In genomic region chr8:46546431-46547176, GRCm38 (mm10) we compare ENCODE assay signal across 8 mouse cellular contexts. TPM values are rescaled to one million over a fixed set of nuclear protein-coding genes. Genes with fewer than 3 reads are reported as not detected.
DNase-seq lines count a peak whose midpoint lies in the region; ATAC-seq and TF ChIP-seq lines count a peak whose summit lies in the region.

No protein-coding gene starts in this region.

- H3K27ac ChIP-seq in intestine, embryonic 15.5 days, result no peak overlapping the region
- H3K27ac ChIP-seq in intestine, postnatal 0 days (ENCODE audit: low read depth, low read length), result no peak overlapping the region
- H3K27ac ChIP-seq in hindbrain, embryonic 14.5 days, result no peak overlapping the region

- H3K9me3 ChIP-seq in intestine, embryonic 15.5 days, result no peaks in the 10 kb centered on the region
- H3K9me3 ChIP-seq in intestine, postnatal 0 days (ENCODE audit: control insufficient read depth), result no peaks in the 10 kb centered on the region
- H3K9me3 ChIP-seq in hindbrain, embryonic 14.5 days (ENCODE audit: control insufficient read depth, low read length), result no peaks in the 10 kb centered on the region

- no peaks in the 10 kb centered on the region for H3K27me3 ChIP-seq in intestine, embryonic 15.5 days (replicated peaks)
- no peaks in the 10 kb centered on the region for H3K27me3 ChIP-seq in intestine, postnatal 0 days (replicated peaks; ENCODE audit: control insufficient read depth, insufficient read depth, low read length)
- H3K27me3 ChIP-seq in hindbrain, embryonic 14.5 days (ENCODE audit: control insufficient read depth, insufficient read depth, low read length), result no peaks in the 10 kb centered on the region

- H3K36me3 ChIP-seq in intestine, embryonic 15.5 days, result no peaks in the 10 kb centered on the region
- no peaks in the 10 kb centered on the region for H3K36me3 ChIP-seq in intestine, postnatal 0 days (ENCODE audit: control insufficient read depth, insufficient read depth)
- no peaks in the 10 kb centered on the region for H3K36me3 ChIP-seq in hindbrain, embryonic 14.5 days (replicated peaks; ENCODE audit: control insufficient read depth, insufficient read depth)

- peak; percentile 22; the same call in 1 of the 2 replicates for ATAC-seq in intestine, embryonic 15.5 days
- no peak for ATAC-seq in intestine, postnatal 0 days
- no peak for ATAC-seq in hindbrain, embryonic 14.5 days (ENCODE audit: low FRiP score)

- DNase-seq in adrenal gland, postnatal 4 days (ENCODE audit: low spot score in 2 of 2), result peak; percentile 22 to 26
- DNase-seq in kidney, adult 11 months, result peak; percentile 87
- peak; percentile 38 for DNase-seq in lung, postnatal 36 days
- DNase-seq in thymus, postnatal 4 days, result no peak
- no peak for DNase-seq in hindbrain, embryonic 14.5 days (ENCODE audit: low spot score)
- DNase-seq in thymus, postnatal 25 days, result no peak

- peaks cover 6% of the 10 kb centered on the region; the same call in 1 of the 2 replicates for H3K4me1 ChIP-seq in intestine, embryonic 15.5 days (replicated peaks)
- 0 out of 2 replicates have a peak, but pooled peaks cover 7% of the 10 kb centered on the region for H3K4me1 ChIP-seq in intestine, postnatal 0 days (replicated peaks; ENCODE audit: control insufficient read depth, insufficient read depth, low read length)
- peaks cover 4% of the 10 kb centered on the region; the same call in 1 of the 2 replicates for H3K4me1 ChIP-seq in hindbrain, embryonic 14.5 days (replicated peaks; ENCODE audit: control insufficient read depth, insufficient read depth, low read length)

- no peak overlapping the region for H3K4me3 ChIP-seq in intestine, embryonic 15.5 days (replicated peaks)
- H3K4me3 ChIP-seq in intestine, postnatal 0 days (ENCODE audit: low read depth, low read length), result no peak overlapping the region
- no peak overlapping the region for H3K4me3 ChIP-seq in hindbrain, embryonic 14.5 days (replicated peaks; ENCODE audit: low read length)

- H3K9ac ChIP-seq in intestine, embryonic 15.5 days, result no peak overlapping the region
- H3K9ac ChIP-seq in intestine, postnatal 0 days (ENCODE audit: low read depth, low read length), result no peak overlapping the region
- H3K9ac ChIP-seq in hindbrain, embryonic 14.5 days, result no peak overlapping the region

- TF ChIP-seq CTCF in intestine, postnatal 0 days (IDR thresholded peaks at IDR 0.05; ENCODE audit: low read depth), result no peak

- no peak overlapping the region for H3K4me2 ChIP-seq in intestine, embryonic 15.5 days (replicated peaks)
- H3K4me2 ChIP-seq in intestine, postnatal 0 days (replicated peaks; ENCODE audit: low read depth), result no peak overlapping the region
- no peak overlapping the region for H3K4me2 ChIP-seq in hindbrain, embryonic 14.5 days (replicated peaks)

- WGBS in intestine, embryonic 15.5 days, result 73% methylated on average over 11 of the region's 11 CpGs
- WGBS in intestine, postnatal 0 days, result 70% methylated on average over 11 of the region's 11 CpGs
- WGBS in hindbrain, embryonic 14.5 days, result 73% methylated on average over 11 of the region's 11 CpGs

RNA-seq across cellular contexts. Expression of gene Cenpu, which starts 5.2 kb away (rescaled TPM):
- 10.8 and 13.9 TPM in 2 replicates for polyA plus RNA-seq in intestine, embryonic 15.5 days (2015; fragmentation: Nextera tagmentation; extraction: Ambion mirVana)
- polyA plus RNA-seq in intestine, postnatal 0 days (2015; fragmentation: Nextera tagmentation; extraction: Ambion mirVana), result 7.6 and 8.9 TPM in 2 replicates
- 10 to 100 TPM in 1 of 2 experiments, 1 to 10 TPM in 1; 9.4 to 10.8 TPM for total RNA-seq in adrenal gland, postnatal 4 days (2021)
- polyA plus RNA-seq in hindbrain, embryonic 14.5 days (2014; fragmentation: Nextera tagmentation; extraction: Ambion mirVana), result 6.2 and 9.1 TPM in 2 replicates

Comparison
In these comparisons a context has a peak if more than half of its experiments do, and no peak if none do; other contexts are left out.
1. DNase-seq: peak in adrenal gland, postnatal 4 days (2 of 2), kidney, adult 11 months (single experiment) and lung, postnatal 36 days (single experiment); none in thymus, postnatal 4 days (single experiment), hindbrain, embryonic 14.5 days (single experiment) and thymus, postnatal 25 days (single experiment).